Mouse (Mus musculus): ENCODE results near the gene Olfr1336.
"Not testable (repeated sequence)": the region's sequence is repeated elsewhere in the genome, so short reads cannot be mapped to it uniquely, and the experiment has no call there.

The Olfr1336 gene

GRCm38 (mm10) chr7:6455868-6456267 is at the start of gene Olfr1336:
Gene Olfr1336 (plus strand): TSS chr7:6456168.
- no peak for DNase-seq (ENCODE audit: low read depth, low spot score)

DNA sequence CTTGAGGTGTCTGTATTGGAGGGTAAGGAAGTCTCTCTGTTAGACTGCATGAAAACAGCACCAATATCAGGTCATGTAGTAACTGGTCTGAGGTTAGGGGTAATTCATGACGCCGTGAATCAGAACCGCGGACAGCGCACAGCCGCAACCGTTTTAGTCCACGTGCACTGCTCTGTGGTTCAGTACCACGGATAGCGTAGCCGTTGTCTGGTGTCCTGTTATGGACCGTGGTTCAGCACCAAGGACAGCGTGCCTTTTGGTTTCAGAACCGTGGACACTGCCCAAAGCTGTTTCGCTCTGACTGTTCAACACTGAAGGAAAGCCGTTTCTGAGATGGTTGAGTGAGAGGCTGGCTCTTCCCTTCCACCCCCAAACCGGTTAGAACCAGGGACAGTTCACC is 45.9 kb upstream of the Olfr1336 start, which contains the start of gene Gm20715:
Gm20715 (plus strand) TSS at position 235 of the 400 bp plus-strand sequence.
- DNase-seq (ENCODE audit: low read depth, low spot score) = peak; percentile 80

GRCm38 (mm10) chr7:6414626-6415441 is 41.1 kb upstream of the Olfr1336 start:
- DNase-seq (ENCODE audit: low read depth, low spot score) = peak; percentile 67

DNA sequence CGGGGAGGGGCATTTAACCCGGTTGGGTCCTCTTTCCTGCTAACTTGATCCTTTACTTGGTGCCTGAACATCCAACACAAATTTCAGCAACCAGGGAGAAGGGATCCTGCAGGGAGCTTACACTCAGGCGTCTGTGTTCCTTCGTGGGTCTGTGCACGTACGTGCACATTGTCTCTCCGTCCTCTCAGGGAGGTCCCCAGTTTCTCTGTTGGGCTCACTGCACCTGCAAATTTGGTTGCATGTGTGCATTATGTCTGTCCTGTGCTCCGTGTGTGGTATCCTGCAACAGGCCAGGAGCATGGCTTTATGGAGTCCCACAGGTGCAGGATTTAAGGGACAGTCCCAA is 40.6 kb upstream of the Olfr1336 start:
- DNase-seq (ENCODE audit: low read depth, low spot score) = no peak

DNA sequence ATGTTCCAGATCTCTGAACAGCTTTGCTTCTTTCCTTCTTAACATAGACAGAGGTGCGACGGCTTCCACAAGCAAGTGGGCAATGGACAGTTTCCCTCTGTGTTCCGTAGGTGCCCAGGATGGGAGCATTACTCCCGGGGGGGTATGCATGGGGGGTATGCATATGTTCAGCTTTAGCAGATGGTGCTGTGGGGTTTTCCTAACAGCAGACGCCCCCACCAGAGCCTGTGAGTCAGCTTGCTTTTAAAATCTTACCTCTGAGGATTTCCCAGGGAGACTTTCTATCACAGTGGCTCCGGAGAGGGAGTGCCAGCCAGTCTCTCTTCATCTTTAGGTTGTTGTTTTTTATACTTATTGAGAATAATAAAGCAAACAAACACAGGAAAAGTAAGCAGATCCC is 36.1 kb upstream of the Olfr1336 start:
- peak; percentile 80 for DNase-seq (ENCODE audit: low read depth, low spot score)

GRCm38 (mm10) chr7:6429381-6429780 is 26.6 kb upstream of the Olfr1336 start:
- no peak for DNase-seq (ENCODE audit: low read depth, low spot score)

DNA sequence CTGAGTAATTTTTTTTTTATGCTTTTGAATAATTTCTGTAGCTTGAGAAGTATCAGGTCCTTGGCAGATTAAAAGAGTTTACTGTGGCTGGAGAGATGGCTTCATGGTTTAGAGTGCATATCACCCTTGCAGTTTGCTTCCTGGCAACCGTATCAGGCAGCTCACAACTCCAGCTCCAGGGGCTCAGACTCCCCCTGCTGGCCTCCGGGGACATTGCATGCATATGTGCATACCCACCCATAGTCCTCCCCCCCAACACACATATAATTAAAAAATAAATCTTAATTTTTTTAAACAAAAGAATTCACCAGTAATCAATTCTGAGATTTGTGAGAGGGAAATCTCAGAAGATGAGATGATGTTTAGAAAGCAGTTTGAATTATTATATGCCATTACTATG is 25.6 kb upstream of the Olfr1336 start:
- DNase-seq (ENCODE audit: low read depth, low spot score) = peak; percentile 54

DNA sequence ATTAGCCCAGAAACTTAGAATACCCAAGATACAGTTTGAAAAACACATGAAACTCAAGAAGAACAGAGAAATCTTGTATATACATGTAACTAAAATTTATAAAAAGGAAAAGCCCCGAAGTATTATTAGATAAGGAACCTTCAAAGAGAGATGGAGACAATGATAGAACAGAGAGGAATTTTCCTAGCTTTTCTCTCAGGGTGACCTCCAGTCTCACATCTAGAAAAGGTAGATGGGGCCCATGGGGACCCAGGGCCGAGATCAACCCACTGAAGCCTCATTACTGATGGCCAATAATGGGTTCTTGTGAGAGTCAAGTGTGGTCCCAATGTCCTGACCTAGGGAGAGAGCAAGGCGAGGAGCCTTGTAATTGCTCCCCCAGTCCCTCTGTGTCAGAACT is 17.6 kb upstream of the Olfr1336 start, which contains the start of gene Olfr1344:
Olfr1344 (plus strand) TSS at position 301 of the 400 bp plus-strand sequence.
- DNase-seq (ENCODE audit: low read depth, low spot score) = no peak

GRCm38 (mm10) chr7:6441173-6441572 is 14.8 kb upstream of the Olfr1336 start:
- DNase-seq (ENCODE audit: low read depth, low spot score) = no peak

GRCm38 (mm10) chr7:6447771-6448170 is 8.2 kb upstream of the Olfr1336 start:
- no peak for DNase-seq (ENCODE audit: low read depth, low spot score)

DNA sequence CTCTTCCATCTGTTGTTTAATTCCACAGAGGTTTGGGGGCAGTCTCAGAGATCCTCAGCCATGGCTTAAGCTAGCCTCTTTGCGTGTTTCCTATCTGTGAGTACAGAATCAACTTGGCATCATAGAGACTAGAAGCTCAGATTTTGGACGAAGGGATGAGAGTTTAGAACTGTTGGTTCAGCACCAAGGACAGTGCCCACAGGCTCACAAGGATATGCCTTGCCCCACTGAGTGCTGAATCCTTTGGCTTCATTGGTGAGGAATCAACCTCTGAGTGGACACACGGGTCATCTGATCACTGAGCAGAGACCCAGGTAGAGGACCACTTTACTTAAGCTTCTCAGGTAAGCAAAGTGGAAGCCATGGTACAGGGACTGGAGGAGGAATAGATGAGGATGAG is 431 bp downstream of the Olfr1336 start:
- no peak for DNase-seq (ENCODE audit: low read depth, low spot score)

DNA sequence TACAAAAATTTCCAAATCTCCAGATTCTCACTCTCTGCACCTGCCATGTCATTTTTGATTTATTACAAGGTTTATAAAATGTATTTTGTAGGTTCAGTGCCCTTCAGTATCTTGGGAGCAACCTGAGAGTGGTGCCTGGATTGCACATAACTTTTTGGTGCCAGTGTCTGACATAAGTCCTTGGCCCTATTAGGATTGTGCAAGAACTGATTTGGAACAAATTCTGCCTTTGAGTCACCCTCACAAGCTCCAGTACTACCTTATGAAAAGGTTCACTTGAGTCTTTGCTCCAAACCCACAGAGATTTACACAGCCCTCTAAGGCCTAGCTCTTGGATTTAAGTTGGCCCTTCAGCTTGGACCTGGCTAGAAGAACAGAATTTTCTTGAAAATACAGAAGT is 11.0 kb downstream of the Olfr1336 start, which contains the start of gene Olfr1346:
Olfr1346 (plus strand) TSS at position 151 of the 400 bp plus-strand sequence.
- no peak for DNase-seq (ENCODE audit: low read depth, low spot score)

DNA sequence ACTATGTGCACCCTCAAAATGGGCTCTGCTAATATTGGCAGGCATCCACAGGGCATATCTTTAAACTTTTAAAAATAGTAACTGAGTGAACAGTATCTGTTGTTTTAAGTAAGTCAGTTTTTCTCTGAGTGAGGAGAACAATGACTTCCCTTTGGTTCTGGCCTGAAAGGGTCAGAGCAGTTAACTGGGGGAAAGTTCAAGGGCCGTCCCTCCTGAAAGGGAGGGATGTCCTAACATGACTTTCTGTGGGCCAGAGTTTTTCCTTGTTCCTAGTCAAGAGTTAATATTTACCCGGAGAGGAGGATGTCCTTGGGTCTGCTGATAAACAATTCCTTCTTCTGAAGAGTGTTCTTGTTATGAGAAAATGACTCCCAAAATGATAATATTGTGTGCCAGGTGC is 21.7 kb downstream of the Olfr1336 start:
- not testable (repeated sequence) for DNase-seq (ENCODE audit: low read depth, low spot score)

GRCm38 (mm10) chr7:6486841-6487240 is 30.9 kb downstream of the Olfr1336 start, which contains the start of gene Olfr5:
Gene Olfr5 (minus strand): TSS chr7:6486941.
- DNase-seq (ENCODE audit: low read depth, low spot score) = no peak

DNA sequence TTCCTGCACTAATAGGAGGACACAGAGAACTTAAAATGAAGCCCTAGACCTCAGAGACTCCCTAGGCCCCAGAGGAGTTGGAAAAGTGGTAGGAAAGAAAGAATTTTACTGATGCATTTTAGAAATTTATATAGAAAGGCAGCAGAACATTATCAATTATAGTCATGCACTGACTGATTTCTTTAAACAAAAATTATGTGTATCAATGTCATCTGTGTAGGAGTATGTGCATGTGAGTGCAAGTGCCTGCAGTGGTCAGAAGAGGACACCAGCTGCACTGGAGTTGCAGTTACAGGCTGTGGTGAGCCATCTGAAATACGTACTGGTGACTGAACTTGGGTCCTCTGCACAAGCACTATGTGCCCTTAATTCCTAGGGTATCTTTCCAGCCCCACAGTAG is 43.7 kb downstream of the Olfr1336 start, which contains the start of gene Olfr1347:
Olfr1347 (minus strand) TSS at position 101 of the 400 bp plus-strand sequence.
- no peak for DNase-seq (ENCODE audit: low read depth, low spot score)

DNA sequence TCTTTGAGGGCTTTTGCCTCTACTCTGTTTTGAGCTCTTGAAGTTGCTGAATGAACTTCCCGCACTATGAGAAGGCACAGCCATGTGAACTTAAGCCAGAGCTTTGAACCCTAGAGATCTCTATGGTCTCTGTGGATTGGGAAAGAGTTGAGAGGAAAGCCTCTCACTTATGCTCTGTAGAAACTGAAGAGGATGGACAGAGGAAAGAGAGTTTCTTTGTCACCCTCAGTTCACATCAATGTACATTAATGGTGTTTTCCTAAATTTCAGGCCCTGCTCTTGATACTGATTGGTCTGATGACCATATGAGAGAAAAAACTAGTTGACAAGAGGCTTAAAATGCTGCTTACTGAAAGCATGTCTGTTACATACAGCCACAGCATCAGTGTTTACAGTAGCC is 52.7 kb downstream of the Olfr1336 start, which contains the start of gene Olfr1348:
Olfr1348 (minus strand) TSS at position 101 of the 400 bp plus-strand sequence.
- no peak for DNase-seq (ENCODE audit: low read depth, low spot score)
